Mouse (Mus musculus): ENCODE measurements at regions not wholly inside any gene's neighbourhood (a gene's known extent, or its start where the extent isn't known, plus 50 kb on each side); places are given as distances from the start of the nearest gene placed in this dataset.

GRCm38 (mm10) chr11:20993580-20993979 lies 97.5 kb upstream of the Peli1 start:
- no peak for DNase-seq (ENCODE audit: low spot score)
- 94% methylated on average over 4 of the region's 4 CpGs for WGBS
- H3K9me3 ChIP-seq (replicated peaks), result no peaks in the 10 kb centered on the region; the same call in 1 of the 2 replicates
- H3K4me3 ChIP-seq, result no peak overlapping the region
- H3K36me3 ChIP-seq, result no peaks in the 10 kb centered on the region
- H3K27me3 ChIP-seq (ENCODE audit: low read depth, poor library complexity, severe bottlenecking), result no peaks in the 10 kb centered on the region
- no peak overlapping the region for H3K27ac ChIP-seq (replicated peaks)
- H3K4me1 ChIP-seq, result 0 out of 2 replicates have a peak, but pooled peaks cover 4% of the 10 kb centered on the region

- H3K36me3 ChIP-seq, result no peaks in the 10 kb centered on the region
- no peak for DNase-seq (ENCODE audit: low spot score)
- 88% methylated on average over 3 of the region's 3 CpGs for WGBS
- no peak overlapping the region for H3K27ac ChIP-seq (replicated peaks)
- no peaks in the 10 kb centered on the region for H3K9me3 ChIP-seq (replicated peaks)
- no peak overlapping the region for H3K4me3 ChIP-seq
- no peaks in the 10 kb centered on the region for H3K4me1 ChIP-seq
- no peaks in the 10 kb centered on the region for H3K27me3 ChIP-seq (ENCODE audit: low read depth, poor library complexity, severe bottlenecking)
Observed at GRCm38 (mm10) chr11:21001400-21001799, 89.7 kb upstream of the Peli1 start.

- 95% methylated on average over 5 of the region's 5 CpGs for WGBS
- H3K36me3 ChIP-seq, result no peaks in the 10 kb centered on the region
- peaks cover 22% of the 10 kb centered on the region for H3K4me1 ChIP-seq
- no peak for DNase-seq (ENCODE audit: low spot score)
- no peaks in the 10 kb centered on the region for H3K27me3 ChIP-seq (ENCODE audit: low read depth, poor library complexity, severe bottlenecking)
- no peaks in the 10 kb centered on the region for H3K9me3 ChIP-seq (replicated peaks)
- no peak overlapping the region for H3K4me3 ChIP-seq
- H3K27ac ChIP-seq (replicated peaks), result no peak overlapping the region
Observed at GRCm38 (mm10) chr11:21007222-21007621, 83.9 kb upstream of the Peli1 start.

- H3K27ac ChIP-seq (replicated peaks), result no peak overlapping the region
- H3K4me1 ChIP-seq, result peaks cover 27% of the 10 kb centered on the region
- no peak for DNase-seq (ENCODE audit: low spot score)
- no peak overlapping the region for H3K4me3 ChIP-seq
- H3K27me3 ChIP-seq (ENCODE audit: low read depth, poor library complexity, severe bottlenecking), result peaks cover 9% of the 10 kb centered on the region
- no peaks in the 10 kb centered on the region for H3K9me3 ChIP-seq (replicated peaks)
- H3K36me3 ChIP-seq, result no peaks in the 10 kb centered on the region
- 80% methylated on average over 3 of the region's 3 CpGs for WGBS
Observed at GRCm38 (mm10) chr11:21009505-21009904, 81.6 kb upstream of the Peli1 start.

- Histone ChIP-seq H3K27me3 (ENCODE audit: low read depth, poor library complexity, severe bottlenecking) (peaks cover 20% of the 10 kb centered on the region), H3K4me1 (peaks cover 30% of the 10 kb centered on the region), H3K36me3 (no peaks in the 10 kb centered on the region), H3K9me3 (replicated peaks) (no peaks in the 10 kb centered on the region), H3K4me3 (no peak overlapping the region), H3K27ac (replicated peaks) (peak overlapping the region; percentile 78)
- 19% methylated on average over 7 of the region's 7 CpGs for WGBS
- peak; percentile 78 for DNase-seq (ENCODE audit: low spot score)
Observed at GRCm38 (mm10) chr11:21010867-21011266, 80.2 kb upstream of the Peli1 start.

GRCm38 (mm10) chr11:21014250-21014649 lies 76.8 kb upstream of the Peli1 start:
- 75% methylated on average over 3 of the region's 3 CpGs for WGBS
- no peaks in the 10 kb centered on the region for H3K9me3 ChIP-seq (replicated peaks)
- no peaks in the 10 kb centered on the region for H3K36me3 ChIP-seq
- H3K27me3 ChIP-seq (ENCODE audit: low read depth, poor library complexity, severe bottlenecking), result peaks cover 34% of the 10 kb centered on the region
- DNase-seq (ENCODE audit: low spot score), result no peak
- H3K4me1 ChIP-seq, result peaks cover 47% of the 10 kb centered on the region
- no peak overlapping the region for H3K27ac ChIP-seq (replicated peaks)
- H3K4me3 ChIP-seq, result no peak overlapping the region

- no peak for DNase-seq (ENCODE audit: low spot score)
- H3K4me3 ChIP-seq, result no peak overlapping the region
- no peaks in the 10 kb centered on the region for H3K9me3 ChIP-seq (replicated peaks)
- no peak overlapping the region for H3K27ac ChIP-seq (replicated peaks)
- 91% methylated on average over 3 of the region's 3 CpGs for WGBS
- H3K36me3 ChIP-seq, result no peaks in the 10 kb centered on the region
- peaks cover 40% of the 10 kb centered on the region for H3K4me1 ChIP-seq
- peaks cover 34% of the 10 kb centered on the region for H3K27me3 ChIP-seq (ENCODE audit: low read depth, poor library complexity, severe bottlenecking)
Observed at GRCm38 (mm10) chr11:21015536-21015935, 75.6 kb upstream of the Peli1 start.

GRCm38 (mm10) chr11:21016133-21016746 lies 74.9 kb upstream of the Peli1 start:
- Histone ChIP-seq H3K4me1 (peaks cover 33% of the 10 kb centered on the region), H3K36me3 (no peaks in the 10 kb centered on the region), H3K27me3 (ENCODE audit: low read depth, poor library complexity, severe bottlenecking) (peaks cover 34% of the 10 kb centered on the region), H3K27ac (replicated peaks) (0 out of 2 replicates have a peak overlapping the region, but pooled peaks have one; percentile 4), H3K4me3 (no peak overlapping the region), H3K9me3 (replicated peaks) (no peaks in the 10 kb centered on the region)
- 33% methylated on average over 4 of the region's 4 CpGs for WGBS
- no peak for DNase-seq (ENCODE audit: low spot score)

GRCm38 (mm10) chr11:21016791-21017329 lies 74.2 kb upstream of the Peli1 start:
- H3K9me3 ChIP-seq (replicated peaks), result no peaks in the 10 kb centered on the region
- H3K36me3 ChIP-seq, result no peaks in the 10 kb centered on the region
- peaks cover 27% of the 10 kb centered on the region for H3K4me1 ChIP-seq
- 72% methylated on average over 6 of the region's 6 CpGs for WGBS
- H3K27ac ChIP-seq (replicated peaks), result 0 out of 2 replicates have a peak overlapping the region, but pooled peaks have one; percentile 9
- no peak overlapping the region for H3K4me3 ChIP-seq
- H3K27me3 ChIP-seq (ENCODE audit: low read depth, poor library complexity, severe bottlenecking), result peaks cover 34% of the 10 kb centered on the region
- no peak for DNase-seq (ENCODE audit: low spot score)

- no peaks in the 10 kb centered on the region for H3K9me3 ChIP-seq (replicated peaks)
- no peak for DNase-seq (ENCODE audit: low spot score)
- 87% methylated on average over 2 of the region's 2 CpGs for WGBS
Observed at GRCm38 (mm10) chr11:21019829-21020228, 71.3 kb upstream of the Peli1 start.

GRCm38 (mm10) chr11:21024111-21024510 lies 67.0 kb upstream of the Peli1 start:
- H3K4me3 ChIP-seq, result no peak overlapping the region
- H3K9me3 ChIP-seq (replicated peaks), result no peaks in the 10 kb centered on the region
- DNase-seq (ENCODE audit: low spot score), result no peak
- H3K36me3 ChIP-seq, result no peaks in the 10 kb centered on the region
- no peak overlapping the region for H3K27ac ChIP-seq (replicated peaks)
- WGBS, result 92% methylated on average over 4 of the region's 4 CpGs
- no peaks in the 10 kb centered on the region for H3K4me1 ChIP-seq
- no peaks in the 10 kb centered on the region for H3K27me3 ChIP-seq (ENCODE audit: low read depth, poor library complexity, severe bottlenecking)

More at GRCm38 (mm10) chr11:21019829-21020228, 71.3 kb upstream of the Peli1 start:
- Histone ChIP-seq H3K27ac (replicated peaks) (no peak overlapping the region), H3K4me3 (no peak overlapping the region), H3K36me3 (no peaks in the 10 kb centered on the region), H3K4me1 (peaks cover 18% of the 10 kb centered on the region), H3K27me3 (ENCODE audit: low read depth, poor library complexity, severe bottlenecking) (peaks cover 22% of the 10 kb centered on the region; the same call in 1 of the 2 replicates)

GRCm38 (mm10) chr11:21024521-21024920 lies 66.6 kb upstream of the Peli1 start:
- DNase-seq (ENCODE audit: low spot score), result no peak
- Histone ChIP-seq H3K4me1 (no peaks in the 10 kb centered on the region), H3K27ac (replicated peaks) (no peak overlapping the region), H3K4me3 (no peak overlapping the region), H3K27me3 (ENCODE audit: low read depth, poor library complexity, severe bottlenecking) (no peaks in the 10 kb centered on the region), H3K9me3 (replicated peaks) (no peaks in the 10 kb centered on the region), H3K36me3 (no peaks in the 10 kb centered on the region)
- 68% methylated on average over 2 of the region's 2 CpGs for WGBS

- 91% methylated on average over 4 of the region's 4 CpGs for WGBS
- Histone ChIP-seq H3K27me3 (ENCODE audit: low read depth, poor library complexity, severe bottlenecking) (no peaks in the 10 kb centered on the region), H3K27ac (replicated peaks) (no peak overlapping the region), H3K4me1 (no peaks in the 10 kb centered on the region), H3K9me3 (replicated peaks) (peaks cover 14% of the 10 kb centered on the region; the same call in 1 of the 2 replicates), H3K4me3 (no peak overlapping the region), H3K36me3 (no peaks in the 10 kb centered on the region)
- DNase-seq (ENCODE audit: low spot score), result no peak
Observed at GRCm38 (mm10) chr11:21027299-21027698, 63.8 kb upstream of the Peli1 start.

Data from midbrain, embryonic 10.5 days (tissue).